In the genomic region with DNA sequence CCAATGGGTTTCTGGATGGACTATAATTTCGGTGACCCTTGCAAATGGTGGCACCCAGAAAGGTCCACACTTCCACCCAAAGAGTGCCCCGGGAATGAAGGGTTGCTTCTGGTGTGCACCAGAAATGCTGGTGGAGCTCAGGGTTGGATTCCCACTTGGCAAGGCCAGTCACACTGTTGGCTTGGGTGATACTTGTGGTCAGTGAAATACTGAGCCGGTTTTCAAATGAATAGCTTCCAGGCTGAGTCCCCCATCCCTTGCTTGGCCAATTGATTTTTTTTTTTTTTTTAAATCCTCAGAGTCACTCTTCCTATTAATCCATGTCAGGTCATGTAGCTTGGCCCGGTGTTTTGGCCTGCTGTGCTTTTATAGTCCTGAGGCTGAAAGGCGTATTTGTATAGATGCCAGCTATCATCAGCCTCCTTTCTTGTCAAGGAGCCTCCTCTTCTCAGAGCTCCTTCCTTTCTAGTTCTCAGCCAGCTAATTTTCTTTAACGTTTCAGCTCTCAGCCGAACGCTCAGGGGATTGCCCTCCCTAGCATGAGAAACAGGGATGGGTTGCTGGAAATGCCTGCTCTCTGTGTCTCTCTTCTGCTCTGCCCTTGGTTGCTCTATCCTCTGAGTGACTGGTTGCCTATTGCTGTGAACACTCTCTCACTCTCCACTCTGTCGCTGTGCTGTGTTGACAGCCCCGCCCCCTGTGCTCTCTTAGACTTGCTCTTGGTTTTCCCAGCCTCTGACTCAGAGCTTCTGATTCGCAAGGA, we compare ENCODE assay signal across 10 mouse cellular contexts. TPM values are rescaled to one million over a fixed set of nuclear protein-coding genes. Genes with fewer than 3 reads are reported as not detected.
A peak's percentile ranks its signal among the peaks of the same experiment; 100 is the strongest.
DNase-seq lines count a peak whose midpoint lies in the region; ATAC-seq and TF ChIP-seq lines count a peak whose summit lies in the region.
"Had no signal": no experiment of that assay in that cellular context is flagged by ENCODE, and none has a peak within 500 bp of the region (broad histone marks: within the 10 kb centered on the region; RNA-seq: fewer than 3 reads in every experiment).

No protein-coding gene starts in this region.

- 35% methylated on average over 11 of the region's 11 CpGs for WGBS in heart, embryonic 14.5 days
- 31% methylated on average over 11 of the region's 11 CpGs for WGBS in midbrain, embryonic 12.5 days
- 43% methylated on average over 11 of the region's 11 CpGs for WGBS in lung, adult 2 months

- no peaks in the 10 kb centered on the region for H3K27me3 ChIP-seq in heart, embryonic 14.5 days (ENCODE audit: control insufficient read depth, insufficient read depth, low read length)
- H3K27me3 ChIP-seq in midbrain, embryonic 12.5 days: peaks cover 5% of the 10 kb centered on the region; the same call in 1 of the 2 replicates
- H3K27me3 ChIP-seq: embryonic facial prominence, embryonic 13.5 days had no signal

- TF ChIP-seq POLR2A in lung, adult 2 months (IDR thresholded peaks at IDR 0.05; ENCODE audit: borderline replicate concordance, extremely low read depth, low read depth, low read length): no peak

- ATAC-seq in heart, embryonic 14.5 days (ENCODE audit: insufficient number of reproducible peaks, insufficient read depth, low FRiP score, low read depth): no peak
- ATAC-seq in midbrain, embryonic 12.5 days (ENCODE audit: low FRiP score, low read depth): no peak

- no peaks in the 10 kb centered on the region for H3K9me3 ChIP-seq in heart, embryonic 14.5 days (ENCODE audit: control insufficient read depth, low read length)
- H3K9me3 ChIP-seq in midbrain, embryonic 12.5 days: no peaks in the 10 kb centered on the region
- H3K9me3 ChIP-seq: embryonic facial prominence, embryonic 13.5 days; G1E had no signal

- H3K9ac ChIP-seq in heart, embryonic 14.5 days (ENCODE audit: low read length): no peak overlapping the region
- no peak overlapping the region for H3K9ac ChIP-seq in midbrain, embryonic 12.5 days (replicated peaks)
- H3K9ac ChIP-seq: embryonic facial prominence, embryonic 13.5 days had no signal

- H3K36me3 ChIP-seq in heart, embryonic 14.5 days (ENCODE audit: control insufficient read depth, insufficient read depth, low read length): no peaks in the 10 kb centered on the region
- H3K36me3 ChIP-seq in midbrain, embryonic 12.5 days: no peaks in the 10 kb centered on the region
- H3K36me3 ChIP-seq: embryonic facial prominence, embryonic 13.5 days; G1E had no signal

- intact Hi-C loops in heart, postnatal 25 days (cut with DNase I): no loop called here

- H3K4me1 ChIP-seq in heart, embryonic 14.5 days (ENCODE audit: control insufficient read depth in 2 of 2, insufficient read depth in 2 of 2, low read length in 2 of 2): peaks cover 11 to 22% of the 10 kb centered on the region in 2 experiments
- peaks cover 34% of the 10 kb centered on the region for H3K4me1 ChIP-seq in midbrain, embryonic 12.5 days
- no peaks in the 10 kb centered on the region for H3K4me1 ChIP-seq in lung, adult 2 months (ENCODE audit: control insufficient read depth, insufficient read depth, low read length)

- no peak for DNase-seq in heart, postnatal 25 days (ENCODE audit: low spot score)
- peak; percentile 26 for DNase-seq in adrenal gland, adult 8-10 months
- DNase-seq in fibroblast of lung, adult 2 months (ENCODE audit: low read depth): peak; percentile 53
- no peak for DNase-seq in gastrocnemius, adult 8-10 months (ENCODE audit: low spot score in 2 of 2)
- DNase-seq in gastrocnemius, postnatal 25 days: no peak
- DNase-seq in lung, adult 2 months: no peak

- H3K27ac ChIP-seq in heart, embryonic 14.5 days (replicated peaks in 1 of 2; ENCODE audit: control insufficient read depth in 1 of 2, insufficient read depth in 1 of 2, low read depth in 2 of 2, low read length in 2 of 2): peak overlapping the region; percentile 35 to 45; a peak in 3 of 4 replicates
- 0 out of 2 replicates have a peak overlapping the region, but pooled peaks have one; percentile 20 for H3K27ac ChIP-seq in midbrain, embryonic 12.5 days (replicated peaks)
- H3K27ac ChIP-seq: embryonic facial prominence, embryonic 13.5 days had no signal

- H3K4me2 ChIP-seq in heart, embryonic 14.5 days (ENCODE audit: low read length): peak overlapping the region; percentile 41; the same call in 1 of the 2 replicates
- H3K4me2 ChIP-seq in midbrain, embryonic 12.5 days (replicated peaks): no peak overlapping the region
- H3K4me2 ChIP-seq: embryonic facial prominence, embryonic 13.5 days had no signal

- no peak for TF ChIP-seq CTCF in lung, adult 2 months (IDR thresholded peaks at IDR 0.05; ENCODE audit: insufficient read depth, low read length)

- no peak overlapping the region for H3K4me3 ChIP-seq in heart, embryonic 14.5 days (ENCODE audit: control insufficient read depth in 1 of 2, insufficient read depth in 1 of 2, low read depth in 1 of 2, low read length in 2 of 2)
- H3K4me3 ChIP-seq in midbrain, embryonic 12.5 days: no peak overlapping the region
- no peak overlapping the region for H3K4me3 ChIP-seq in lung, adult 2 months (replicated peaks; ENCODE audit: extremely low read depth, low read depth, low read length)
- H3K4me3 ChIP-seq: embryonic facial prominence, embryonic 13.5 days had no signal

RNA-seq across cellular contexts. Expression of gene Trmt10b, which starts 42.9 kb away (rescaled TPM):
- 10.1 and 10.6 TPM in 2 replicates for polyA plus RNA-seq in heart, embryonic 14.5 days (2014; fragmentation: Nextera tagmentation; extraction: Ambion mirVana)
- 1 to 10 TPM; 3.5 to 6.2 TPM for total RNA-seq in heart, postnatal 25 days (2021)
- total RNA-seq in adrenal gland, adult 8-10 months (2022): 10 to 100 TPM in 3 of 4 experiments, 1 to 10 TPM in 1; 8.0 to 15.0 (median 12.7) TPM
- 17.0 and 24.4 TPM in 2 replicates for polyA plus RNA-seq in midbrain, embryonic 12.5 days (2016; fragmentation: Nextera tagmentation; extraction: Ambion mirVana)
- 1 to 10 TPM; 4.5 to 7.3 (median 4.6) TPM for total RNA-seq in gastrocnemius, adult 8-10 months (2022)
- total RNA-seq in gastrocnemius, postnatal 25 days (2021): 1 to 10 TPM; 4.9 to 5.3 TPM
- 1.9 and 3.0 TPM in 2 replicates for polyA plus RNA-seq in lung, adult 2 months (2012; rRNA removed)

Comparison
In these comparisons a context has a peak if more than half of its experiments do, and no peak if none do; other contexts are left out.
1. DNase-seq: peak in adrenal gland, adult 8-10 months (single experiment) and fibroblast of lung, adult 2 months (single experiment); none in heart, postnatal 25 days (single experiment), gastrocnemius, adult 8-10 months (0 of 2), gastrocnemius, postnatal 25 days (single experiment) and lung, adult 2 months (single experiment).